Mouse (Mus musculus) left cerebral cortex, postnatal 25 days (tissue): ENCODE data around the gene P2rx7. TPM values are rescaled to one million over a fixed set of nuclear protein-coding genes. Genes with fewer than 3 reads are reported as not detected.

ENCODE experiments used
- DNase-seq, 2 experiments: peaks; one replicate each; pipeline ENCODE4 v3.0.0; 2022; ENCODE audit warnings: low spot score in 2 of 2, mixed read lengths in 1 of 2
- intact Hi-C: fragments of 180-260 bp; cut with DNase I; formaldehyde crosslinking; loops from one replicate; pipeline ENCODE4 v1.15.1; 2025
- microRNA-seq, 2 experiments: library from miRNA; unstranded; fragments of <30 nt; microRNA quantifications; one replicate each; pipeline ENCODE4 v1.2.0; 2022
- total RNA-seq, 2 experiments: library from RNA; stranded (reverse); gene quantifications; 2 replicates each; pipeline ENCODE4 v1.2.3; 2021

Gene P2rx7
- total RNA-seq, 2 experiments from 2014 or later = 7.9 to 8.3 TPM

- no peak for DNase-seq
- intact Hi-C loops = no loop called here
Measured at GRCm38 (mm10) chr5:122715723-122716122, 72.0 kb downstream of the P2rx7 start.

GRCm38 (mm10) chr5:122716793-122717192, 73.1 kb downstream of the P2rx7 start:
- DNase-seq = no peak
- intact Hi-C loops = no loop called here

DNA sequence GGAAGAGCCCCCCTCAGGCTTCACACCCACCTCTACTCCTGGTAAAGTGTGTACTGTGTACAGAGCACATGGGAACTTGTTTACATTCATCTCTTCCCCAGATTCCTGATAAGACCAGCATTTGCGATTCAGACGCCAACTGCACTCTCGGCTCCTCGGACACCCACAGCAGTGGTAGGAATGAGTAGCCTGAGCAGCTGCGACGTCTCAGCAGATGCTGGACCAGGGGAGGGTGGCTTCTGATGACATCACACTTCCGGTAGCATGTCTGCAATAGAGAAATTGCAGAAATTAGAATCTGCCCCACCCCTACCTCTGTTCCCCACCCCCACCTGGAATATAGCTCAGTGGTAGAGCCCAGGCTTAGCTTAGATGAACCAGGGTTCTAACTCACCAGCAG, 74.7 kb downstream of the P2rx7 start:
- DNase-seq = no peak
- intact Hi-C loops = no loop called here

DNA sequence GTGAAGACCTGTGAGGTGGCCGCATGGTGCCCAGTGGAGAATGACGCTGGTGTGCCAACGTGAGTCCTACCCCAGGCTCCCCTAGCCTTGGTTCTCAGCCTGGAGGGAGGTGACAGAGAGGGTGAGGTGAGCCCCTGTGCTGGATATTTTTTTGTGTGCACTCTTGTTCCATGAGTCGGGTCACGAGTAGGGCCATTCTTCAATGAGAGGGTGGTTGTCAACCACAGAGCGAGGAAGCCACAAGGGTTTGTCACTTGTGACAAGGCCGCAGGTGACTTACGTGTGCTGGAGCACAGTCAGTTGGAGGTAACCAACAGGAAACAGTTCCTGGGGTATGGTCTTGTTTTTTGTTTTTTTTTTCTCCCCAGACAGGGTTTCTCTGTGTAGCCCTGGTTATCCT, 75.5 kb downstream of the P2rx7 start:
- intact Hi-C loops = no loop called here
- no peak for DNase-seq

- intact Hi-C loops = loop anchor here (5.0 kb wide), 4 partner anchors 83 to 323 kb away; partner anchors contain the start of genes Anapc7, Atp2a2 and P2rx7
- no peak for DNase-seq
Measured at GRCm38 (mm10) chr5:122725453-122725852, 81.7 kb downstream of the P2rx7 start.

GRCm38 (mm10) chr5:122726068-122726467, 82.4 kb downstream of the P2rx7 start:
- DNase-seq = peak; percentile 76 to 90
- intact Hi-C loops = loop anchor here (5.0 kb wide), 4 partner anchors 84 to 324 kb away; partner anchors contain the start of genes Anapc7, Atp2a2 and P2rx7

DNA sequence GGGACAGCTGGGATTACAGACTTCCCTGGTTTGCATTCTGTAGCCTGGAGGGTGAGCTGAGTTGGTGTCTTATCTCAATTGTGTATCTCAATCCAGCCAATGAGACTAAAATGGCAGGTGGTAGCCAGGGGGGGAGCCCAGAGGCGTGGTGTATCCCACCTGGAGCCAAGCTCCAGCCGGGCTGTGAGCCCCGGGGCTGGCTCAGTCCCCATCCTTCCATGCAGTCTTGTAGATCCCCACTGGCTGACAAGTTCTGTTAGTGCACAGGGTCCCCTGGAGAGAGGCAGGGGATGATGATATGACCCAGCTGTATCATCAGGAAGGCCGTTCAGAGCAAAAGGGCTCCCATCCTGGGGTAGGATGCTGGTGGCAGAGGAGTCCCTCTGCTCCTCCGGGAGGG, 82.9 kb downstream of the P2rx7 start:
- intact Hi-C loops = loop anchor here (5.0 kb wide), 4 partner anchors 84 to 324 kb away; partner anchors contain the start of genes Anapc7, Atp2a2 and P2rx7
- DNase-seq = no peak

DNA sequence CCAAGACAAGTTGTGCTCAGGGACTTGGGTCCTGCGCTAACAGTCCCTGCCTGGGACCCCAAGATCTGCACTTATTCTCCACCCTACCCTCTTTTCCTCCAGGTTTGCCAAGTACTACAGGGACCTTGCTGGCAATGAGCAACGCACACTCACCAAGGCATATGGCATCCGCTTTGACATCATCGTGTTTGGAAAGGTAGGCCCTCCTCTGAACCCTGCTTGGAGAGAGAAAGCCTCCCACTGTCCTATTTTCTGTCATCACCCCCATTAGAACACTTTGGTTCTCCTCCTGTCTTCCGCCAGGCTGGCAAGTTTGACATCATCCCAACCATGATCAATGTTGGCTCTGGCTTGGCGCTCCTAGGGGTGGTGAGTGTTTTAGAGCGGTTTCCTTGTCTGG, 83.4 kb downstream of the P2rx7 start:
- intact Hi-C loops = loop anchor here (5.0 kb wide), 4 partner anchors 85 to 325 kb away; partner anchors contain the start of genes Anapc7, Atp2a2 and P2rx7
- DNase-seq = no peak

- intact Hi-C loops = no loop called here
- no peak for DNase-seq
Measured at GRCm38 (mm10) chr5:122730776-122731175, 87.1 kb downstream of the P2rx7 start.

DNA sequence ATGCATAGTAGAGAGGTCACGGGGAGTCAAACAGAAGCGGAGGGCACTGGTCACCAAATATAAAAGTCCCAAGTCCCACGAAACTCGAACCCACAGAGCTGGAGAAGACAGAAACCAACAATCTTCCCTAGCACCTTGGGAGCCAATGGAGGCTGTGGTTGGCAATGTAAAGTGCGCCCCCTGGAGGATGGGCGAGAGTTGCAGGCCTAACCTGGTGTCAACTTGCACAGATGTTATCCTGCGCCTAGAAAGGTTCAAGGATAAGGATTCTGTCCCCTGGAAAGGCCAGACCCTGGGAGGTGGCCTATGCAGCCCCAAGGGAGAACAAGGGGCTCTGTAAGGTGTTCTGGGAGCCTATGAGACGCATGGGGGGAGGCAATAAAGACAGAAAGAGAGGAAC, 87.6 kb downstream of the P2rx7 start:
- intact Hi-C loops = no loop called here

DNA sequence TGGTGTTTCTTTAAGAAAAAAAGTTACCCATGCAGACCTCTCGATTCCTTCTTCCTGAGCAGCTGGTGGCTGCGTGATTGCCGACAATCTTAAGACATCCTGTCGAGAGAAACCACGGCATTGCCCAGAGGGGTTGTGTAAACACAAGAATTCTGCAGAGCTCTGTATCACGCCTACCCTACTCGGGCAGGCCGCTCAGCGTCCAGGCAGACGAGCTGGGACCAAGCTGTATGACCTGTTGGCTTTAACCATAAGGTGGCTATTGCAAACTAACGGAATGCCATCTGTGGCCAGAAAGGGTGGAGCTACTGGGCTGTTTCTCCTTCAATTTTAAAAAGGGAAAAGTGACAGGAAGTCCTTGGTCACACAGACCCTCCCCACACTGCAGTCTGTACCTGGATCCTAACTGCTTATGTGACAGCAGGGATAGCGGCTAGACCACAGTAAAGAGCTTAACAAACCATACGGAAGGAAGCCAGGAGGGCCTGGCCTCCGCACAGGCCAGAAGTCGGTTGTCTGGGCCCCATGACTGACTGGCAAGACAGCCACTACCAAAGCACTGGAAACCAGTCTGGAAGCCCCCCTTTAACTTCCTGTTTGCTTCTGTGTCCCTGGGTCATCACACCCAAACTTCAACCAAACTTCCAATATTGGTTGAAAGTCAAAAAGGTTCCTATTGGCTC, 88.4 kb downstream of the P2rx7 start:
- DNase-seq = no peak
- intact Hi-C loops = no loop called here

More for the DNA sequence above, 87.6 kb downstream of the P2rx7 start:
- peak; percentile 61 to 63 for DNase-seq

DNA sequence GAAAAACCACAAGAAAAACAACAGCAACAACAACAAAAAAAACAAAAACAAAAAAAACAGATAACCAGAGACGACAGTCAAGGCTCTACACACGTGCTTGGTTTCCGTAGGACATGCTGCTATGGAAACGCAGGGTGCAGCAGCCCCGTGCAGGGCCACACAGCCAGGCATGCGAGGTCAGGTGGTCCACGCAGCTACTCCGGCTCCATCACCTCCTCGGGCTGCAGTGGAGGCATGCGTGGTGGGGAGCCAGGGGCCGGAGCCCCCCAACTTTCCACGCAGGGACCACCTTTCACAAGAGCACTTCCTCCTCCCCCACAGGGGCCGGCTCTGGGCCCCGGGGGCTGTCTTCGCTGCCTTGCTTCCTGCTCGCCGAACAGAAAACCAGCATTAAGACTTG, 90.2 kb downstream of the P2rx7 start:
- DNase-seq = no peak
- intact Hi-C loops = no loop called here

- DNase-seq = no peak
- intact Hi-C loops = no loop called here
Measured at GRCm38 (mm10) chr5:122735853-122736252, 92.1 kb downstream of the P2rx7 start.

DNA sequence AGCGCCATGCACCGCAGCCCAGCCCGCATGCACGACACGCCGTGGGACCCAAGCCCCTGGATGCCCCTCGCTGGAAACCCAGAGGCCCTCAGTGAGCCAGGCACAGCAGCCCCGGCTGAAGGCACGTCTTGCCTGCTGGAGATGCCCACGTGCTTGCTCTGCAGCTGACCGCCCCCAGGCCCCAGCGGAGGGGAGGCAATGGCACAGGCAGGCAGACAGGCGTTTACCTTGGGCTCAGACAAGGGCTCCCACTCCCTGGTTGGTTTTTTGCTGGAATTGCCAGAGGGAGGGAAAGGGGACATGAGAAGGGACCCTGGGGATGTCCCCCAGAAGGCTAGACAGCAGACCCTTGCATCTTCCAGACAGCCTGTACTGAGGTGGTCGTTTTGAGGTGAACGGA, 93.0 kb downstream of the P2rx7 start:
- intact Hi-C loops = no loop called here
- no peak for DNase-seq

Small RNAs within 50 kb of the gene (microRNA-seq; reads per million reads assigned to microRNA genes)
- 0.99 to 2.0 reads per million in 2 experiments for gene Mir8115

Other genes with a start within 250 kb of the P2rx7 start
- 10 to 100 TPM; 27.8 to 28.1 TPM for gene Anapc7, start 222.2 kb upstream of the P2rx7 start, total RNA-seq
- 100 to 1,000 TPM; 748 to 749 TPM for gene Atp2a2, start 141.7 kb upstream of the P2rx7 start, total RNA-seq
- gene Ift81, start 29.4 kb upstream of the P2rx7 start, total RNA-seq = 10 to 100 TPM; 39.5 to 40.1 TPM
- gene P2rx4, start 63.6 kb downstream of the P2rx7 start, total RNA-seq = 10 to 100 TPM; 14.9 to 16.7 TPM
- gene Camkk2, start 135.5 kb downstream of the P2rx7 start, total RNA-seq = 100 to 1,000 TPM; 256 to 266 TPM
- gene Anapc5, start 177.4 kb downstream of the P2rx7 start, total RNA-seq = 100 to 1,000 TPM; 221 to 225 TPM
- 10 to 100 TPM; 55.5 to 56.3 TPM for gene Rnf34, start 206.1 kb downstream of the P2rx7 start, total RNA-seq